Mouse (Mus musculus): Measurements from ENCODE around the gene Extl2. TPM values are rescaled to one million over a fixed set of nuclear protein-coding genes. Genes with fewer than 3 reads are reported as not detected.

The Extl2 gene
- polyA plus RNA-seq, 1 experiment from 2014 or later, result 18.9 TPM

DNA sequence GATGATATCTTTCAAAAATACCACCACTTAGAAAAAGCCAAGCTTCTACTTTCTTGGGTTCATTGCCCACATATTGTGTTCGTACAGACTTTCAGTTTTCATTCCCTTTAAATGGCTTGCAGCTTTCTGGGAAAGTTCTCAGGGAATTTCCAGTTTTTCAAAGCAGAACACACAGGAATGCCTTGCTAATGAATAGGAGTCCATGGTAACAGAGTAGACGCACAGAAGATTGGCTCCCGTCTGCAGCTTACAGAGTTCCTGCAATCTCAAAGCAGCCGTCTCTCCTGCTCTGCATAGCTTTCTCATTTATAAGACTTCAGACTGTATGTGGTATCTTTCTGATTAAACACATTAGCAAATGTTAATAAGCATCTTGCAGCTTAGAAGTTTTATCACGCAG lies 39.8 kb downstream of the Extl2 start:
- Histone ChIP-seq H3K4me1 (ENCODE audit: control insufficient read depth, insufficient read depth, low read length) (0 out of 2 replicates have a peak, but pooled peaks cover 2% of the 10 kb centered on the region), H3K36me3 (ENCODE audit: control insufficient read depth, insufficient read depth) (no peaks in the 10 kb centered on the region), H3K27ac (ENCODE audit: low read length) (no peak overlapping the region), H3K9ac (ENCODE audit: low read length) (no peak overlapping the region), H3K4me3 (ENCODE audit: low read length) (no peak overlapping the region), H3K9me3 (replicated peaks; ENCODE audit: control insufficient read depth, low read length) (no peaks in the 10 kb centered on the region), H3K4me2 (ENCODE audit: low read depth, low read length) (no peak overlapping the region), H3K27me3 (ENCODE audit: control insufficient read depth, insufficient read depth, low read length) (no peaks in the 10 kb centered on the region)
- 55% methylated on average over 5 of the region's 5 CpGs for WGBS
- no peak for ATAC-seq (replicated peaks; ENCODE audit: extremely low read depth, insufficient read depth, low FRiP score)

DNA sequence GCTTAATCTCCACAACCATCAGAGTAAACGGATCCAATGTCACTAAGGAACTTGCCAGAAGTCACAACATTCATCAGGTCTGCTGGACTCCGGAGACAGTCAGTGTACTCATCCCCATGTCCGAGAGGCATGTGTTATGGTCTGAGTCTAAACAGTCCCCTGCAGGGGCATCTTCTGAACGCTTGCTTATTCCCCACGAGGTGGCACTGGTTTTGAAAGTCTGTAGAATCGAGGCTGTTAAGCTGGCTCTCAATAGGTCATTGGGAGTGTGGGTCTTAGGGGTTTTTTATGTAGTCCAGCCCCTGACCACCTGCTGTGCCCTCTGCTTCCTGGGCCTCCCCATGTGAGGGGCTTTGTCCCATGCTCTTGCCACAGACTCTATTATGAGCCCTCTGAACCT lies 49.8 kb downstream of the Extl2 start:
- WGBS, result 66% methylated on average over 6 of the region's 6 CpGs
- H3K4me3 ChIP-seq (ENCODE audit: low read length), result no peak overlapping the region
- no peak overlapping the region for H3K27ac ChIP-seq (ENCODE audit: low read length)
- no peaks in the 10 kb centered on the region for H3K4me1 ChIP-seq (ENCODE audit: control insufficient read depth, insufficient read depth, low read length)
- H3K36me3 ChIP-seq (ENCODE audit: control insufficient read depth, insufficient read depth), result no peaks in the 10 kb centered on the region
- ATAC-seq (replicated peaks; ENCODE audit: extremely low read depth, insufficient read depth, low FRiP score), result no peak
- no peaks in the 10 kb centered on the region for H3K9me3 ChIP-seq (replicated peaks; ENCODE audit: control insufficient read depth, low read length)
- H3K27me3 ChIP-seq (ENCODE audit: control insufficient read depth, insufficient read depth, low read length), result no peaks in the 10 kb centered on the region
- no peak overlapping the region for H3K4me2 ChIP-seq (ENCODE audit: low read depth, low read length)
- no peak overlapping the region for H3K9ac ChIP-seq (ENCODE audit: low read length)

DNA sequence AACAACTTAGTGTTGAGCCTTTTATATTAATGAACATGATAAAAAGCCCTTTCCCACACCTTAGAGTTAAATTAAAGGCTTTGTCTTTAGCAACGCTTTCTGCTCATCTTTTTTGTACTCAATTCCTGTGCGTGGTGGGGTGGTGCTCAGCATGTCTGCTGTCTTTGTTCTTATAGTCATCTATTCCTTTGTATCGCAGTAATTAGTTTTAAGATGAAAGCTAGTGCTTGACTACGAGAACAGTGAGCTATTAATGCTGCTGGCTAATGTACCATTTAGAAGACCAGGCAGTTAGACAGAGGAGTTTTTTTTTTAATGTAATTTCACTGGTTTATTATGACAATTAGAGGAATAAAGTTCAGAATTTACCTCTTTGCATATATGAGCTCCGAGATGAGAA lies 53.1 kb downstream of the Extl2 start:
- Histone ChIP-seq H3K4me1 (ENCODE audit: control insufficient read depth, insufficient read depth, low read length) (no peaks in the 10 kb centered on the region), H3K36me3 (ENCODE audit: control insufficient read depth, insufficient read depth) (no peaks in the 10 kb centered on the region), H3K4me2 (ENCODE audit: low read depth, low read length) (no peak overlapping the region), H3K27ac (ENCODE audit: low read length) (no peak overlapping the region), H3K9me3 (replicated peaks; ENCODE audit: control insufficient read depth, low read length) (no peaks in the 10 kb centered on the region), H3K4me3 (ENCODE audit: low read length) (no peak overlapping the region), H3K9ac (ENCODE audit: low read length) (no peak overlapping the region), H3K27me3 (ENCODE audit: control insufficient read depth, insufficient read depth, low read length) (no peaks in the 10 kb centered on the region)
- 85% methylated on average over 5 of the region's 5 CpGs for WGBS
- ATAC-seq (replicated peaks; ENCODE audit: extremely low read depth, insufficient read depth, low FRiP score), result no peak

DNA sequence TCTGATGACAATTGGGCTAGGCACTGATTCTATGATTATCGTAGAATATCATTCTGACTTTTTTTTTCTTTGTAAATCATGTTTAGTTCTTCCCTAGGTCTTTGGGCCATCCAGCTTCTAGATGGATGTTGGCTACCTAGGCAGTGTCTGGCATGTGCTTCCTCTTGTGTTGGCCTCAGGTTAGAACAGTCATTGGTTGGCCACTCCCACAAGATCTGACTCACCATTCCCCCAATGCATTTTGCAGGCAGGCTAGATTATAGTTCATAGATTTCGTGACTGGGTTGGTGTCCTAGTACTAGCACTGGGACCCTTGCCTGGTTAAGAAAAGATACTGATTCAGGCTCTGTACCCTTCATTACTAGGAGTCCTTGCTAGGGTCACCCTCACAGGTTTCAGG lies 54.9 kb downstream of the Extl2 start:
- Histone ChIP-seq H3K4me1 (ENCODE audit: control insufficient read depth, insufficient read depth, low read length) (no peaks in the 10 kb centered on the region), H3K36me3 (ENCODE audit: control insufficient read depth, insufficient read depth) (no peaks in the 10 kb centered on the region), H3K9me3 (replicated peaks; ENCODE audit: control insufficient read depth, low read length) (no peaks in the 10 kb centered on the region), H3K27me3 (ENCODE audit: control insufficient read depth, insufficient read depth, low read length) (no peaks in the 10 kb centered on the region), H3K4me3 (ENCODE audit: low read length) (no peak overlapping the region), H3K27ac (ENCODE audit: low read length) (no peak overlapping the region), H3K9ac (ENCODE audit: low read length) (no peak overlapping the region), H3K4me2 (ENCODE audit: low read depth, low read length) (no peak overlapping the region)
- WGBS, result 85% methylated on average over 2 of the region's 2 CpGs
- no peak for ATAC-seq (replicated peaks; ENCODE audit: extremely low read depth, insufficient read depth, low FRiP score)

DNA sequence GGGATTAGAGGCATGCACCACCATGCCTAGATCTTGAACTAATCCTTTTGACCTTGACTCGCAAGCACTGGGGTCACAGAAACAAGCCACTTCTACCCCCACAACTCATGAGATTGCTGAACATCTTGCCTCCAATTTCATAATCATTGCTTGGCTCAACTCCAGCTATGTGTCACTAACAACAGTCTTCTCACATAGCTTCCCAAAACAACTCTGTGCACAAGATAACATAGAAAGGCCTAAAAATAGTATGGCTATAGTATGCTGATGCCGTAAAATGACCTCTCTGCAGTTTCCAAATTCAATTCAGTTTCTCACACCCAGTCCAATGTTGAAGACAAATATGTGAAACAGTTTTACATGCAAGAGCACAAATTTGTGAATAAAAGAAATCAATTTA lies 65.3 kb downstream of the Extl2 start:
- Histone ChIP-seq H3K27me3 (ENCODE audit: control insufficient read depth, insufficient read depth, low read length) (no peaks in the 10 kb centered on the region), H3K4me1 (ENCODE audit: control insufficient read depth, insufficient read depth, low read length) (peaks cover 18% of the 10 kb centered on the region), H3K9me3 (replicated peaks; ENCODE audit: control insufficient read depth, low read length) (no peaks in the 10 kb centered on the region), H3K9ac (ENCODE audit: low read length) (no peak overlapping the region), H3K4me3 (ENCODE audit: low read length) (no peak overlapping the region), H3K4me2 (ENCODE audit: low read depth, low read length) (no peak overlapping the region), H3K27ac (ENCODE audit: low read length) (peak overlapping the region; percentile 87), H3K36me3 (ENCODE audit: control insufficient read depth, insufficient read depth) (no peaks in the 10 kb centered on the region)
- ATAC-seq (replicated peaks; ENCODE audit: extremely low read depth, insufficient read depth, low FRiP score), result peak; percentile 86
- WGBS, result 31% methylated on average over 2 of the region's 2 CpGs

DNA sequence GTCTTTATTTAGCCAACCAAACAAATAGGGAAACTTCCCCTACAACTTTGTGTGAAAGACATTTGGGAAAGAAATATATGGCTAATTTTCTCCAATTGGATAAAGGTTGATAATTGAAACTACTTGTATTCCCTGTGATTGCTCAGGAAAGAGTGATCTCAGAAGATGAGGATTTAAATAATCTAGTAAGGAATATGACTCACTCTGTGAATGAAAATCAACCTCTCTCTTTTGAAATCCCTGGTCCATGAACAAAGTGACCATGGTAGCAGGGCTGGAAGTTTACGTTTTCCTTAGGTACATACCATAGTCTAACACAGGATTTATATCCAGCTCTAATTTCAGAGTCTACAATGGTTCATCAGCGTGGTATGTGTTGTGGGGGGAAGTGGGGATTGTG lies 69.5 kb downstream of the Extl2 start:
- no peak overlapping the region for H3K4me2 ChIP-seq (ENCODE audit: low read depth, low read length)
- H3K27me3 ChIP-seq (ENCODE audit: control insufficient read depth, insufficient read depth, low read length), result no peaks in the 10 kb centered on the region
- H3K27ac ChIP-seq (ENCODE audit: low read length), result no peak overlapping the region
- WGBS, result 81% methylated on average over 2 of the region's 2 CpGs
- H3K4me1 ChIP-seq (ENCODE audit: control insufficient read depth, insufficient read depth, low read length), result peaks cover 30% of the 10 kb centered on the region
- H3K9me3 ChIP-seq (replicated peaks; ENCODE audit: control insufficient read depth, low read length), result no peaks in the 10 kb centered on the region
- no peak overlapping the region for H3K9ac ChIP-seq (ENCODE audit: low read length)
- H3K4me3 ChIP-seq (ENCODE audit: low read length), result no peak overlapping the region
- no peaks in the 10 kb centered on the region for H3K36me3 ChIP-seq (ENCODE audit: control insufficient read depth, insufficient read depth)
- ATAC-seq (replicated peaks; ENCODE audit: extremely low read depth, insufficient read depth, low FRiP score), result no peak

DNA sequence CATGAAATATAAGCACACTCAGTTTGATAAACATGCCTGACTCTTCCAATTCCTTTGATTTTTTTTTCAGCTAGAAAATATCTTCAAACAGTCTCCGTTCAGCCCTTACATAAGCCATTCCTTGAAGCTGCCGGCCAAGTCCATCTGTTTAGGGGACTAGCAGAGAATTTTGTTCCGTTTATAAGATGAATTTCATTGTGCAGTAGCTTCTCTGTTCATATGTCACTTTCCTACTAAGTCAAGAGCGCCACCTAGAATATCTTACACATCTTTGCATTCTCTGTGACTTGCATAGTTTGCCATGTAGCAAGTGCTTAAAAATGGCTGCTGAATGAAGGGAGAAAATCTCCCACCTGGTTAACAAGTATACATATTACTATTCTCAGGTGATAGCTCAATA lies 71.2 kb downstream of the Extl2 start:
- WGBS, result 63% methylated on average over 4 of the region's 4 CpGs
- H3K27me3 ChIP-seq (ENCODE audit: control insufficient read depth, insufficient read depth, low read length), result no peaks in the 10 kb centered on the region
- H3K4me3 ChIP-seq (ENCODE audit: low read length), result no peak overlapping the region
- H3K36me3 ChIP-seq (ENCODE audit: control insufficient read depth, insufficient read depth), result no peaks in the 10 kb centered on the region
- no peak overlapping the region for H3K27ac ChIP-seq (ENCODE audit: low read length)
- H3K9me3 ChIP-seq (replicated peaks; ENCODE audit: control insufficient read depth, low read length), result no peaks in the 10 kb centered on the region
- H3K9ac ChIP-seq (ENCODE audit: low read length), result no peak overlapping the region
- H3K4me2 ChIP-seq (ENCODE audit: low read depth, low read length), result no peak overlapping the region
- peaks cover 22% of the 10 kb centered on the region for H3K4me1 ChIP-seq (ENCODE audit: control insufficient read depth, insufficient read depth, low read length)
- no peak for ATAC-seq (replicated peaks; ENCODE audit: extremely low read depth, insufficient read depth, low FRiP score)

Small RNAs within 50 kb of the gene (microRNA-seq; reads per million reads assigned to microRNA genes)
- gene Mir669n, result not detected

Other genes starting within 250 kb of the Extl2 start
- 18.9 and 24.8 TPM in 2 replicates for gene Dph5, start 119.6 kb upstream of the Extl2 start, polyA plus RNA-seq (2015; fragmentation: Nextera tagmentation; extraction: Ambion mirVana)
- 18.0 and 18.9 TPM in 2 replicates for gene Slc30a7, start 56 bp upstream of the Extl2 start, polyA plus RNA-seq (2015; fragmentation: Nextera tagmentation; extraction: Ambion mirVana)
- 94.8 and 97.3 TPM in 2 replicates for gene Vcam1, start 122.2 kb downstream of the Extl2 start, polyA plus RNA-seq (2015; fragmentation: Nextera tagmentation; extraction: Ambion mirVana)
- 0.25 and 0.51 TPM in 2 replicates for gene Gpr88, start 246.0 kb downstream of the Extl2 start, polyA plus RNA-seq (2015; fragmentation: Nextera tagmentation; extraction: Ambion mirVana)

Measured in heart, embryonic 16.5 days (tissue).